Comparison of ENCODE assay signal across 10 mouse cellular contexts in the genomic region with DNA sequence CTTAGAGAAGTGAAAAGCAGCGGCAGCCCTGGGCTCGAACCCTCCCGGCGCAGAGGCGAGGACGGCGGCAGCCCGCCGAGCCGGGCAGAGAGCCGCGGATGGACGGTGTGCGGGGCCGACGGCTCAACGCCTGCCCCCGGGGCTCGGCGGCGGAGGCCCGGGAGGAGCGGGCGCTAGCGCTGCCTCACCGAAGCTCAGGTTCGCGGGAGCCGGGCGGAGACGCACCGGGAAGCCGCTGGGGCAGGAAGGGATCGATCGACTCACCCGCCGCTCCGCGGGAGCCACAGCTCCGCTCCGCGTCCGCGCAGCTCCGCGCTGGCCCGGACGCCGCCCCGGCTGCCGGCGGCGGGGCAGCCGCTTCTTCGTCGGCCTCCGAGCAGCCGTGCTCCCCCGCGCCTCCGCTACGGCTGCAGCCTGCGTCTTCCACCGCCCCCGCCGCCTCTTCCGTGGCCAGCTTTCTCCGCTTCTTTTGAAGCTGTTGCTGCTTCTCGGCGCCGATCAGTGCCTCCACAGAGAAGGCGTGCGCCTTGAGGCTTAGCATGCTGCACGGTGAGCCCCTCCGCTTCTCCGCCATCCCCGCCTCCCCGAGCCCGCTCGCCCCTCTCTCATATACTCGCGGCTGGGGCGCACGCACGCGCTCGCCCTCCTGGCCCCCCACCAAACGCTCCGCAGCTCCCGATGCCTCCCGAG. TPM values are rescaled to one million over a fixed set of nuclear protein-coding genes. Genes with fewer than 3 reads are reported as not detected.
DNase-seq lines count a peak whose midpoint lies in the region; ATAC-seq and TF ChIP-seq lines count a peak whose summit lies in the region.
"Had no signal": no experiment of that assay in that cellular context is flagged by ENCODE, and none has a peak within 500 bp of the region (broad histone marks: within the 10 kb centered on the region; RNA-seq: fewer than 3 reads in every experiment).

No protein-coding gene starts in this region.

- peak overlapping the region; percentile 62 for H3K4me2 ChIP-seq in heart, embryonic 16.5 days (ENCODE audit: low read depth, low read length)

- H3K36me3 ChIP-seq in heart, adult 2 months (ENCODE audit: control insufficient read depth, insufficient read depth, low read length) = no peaks in the 10 kb centered on the region; the same call in 1 of the 2 replicates
- no peaks in the 10 kb centered on the region for H3K36me3 ChIP-seq in heart, embryonic 16.5 days (ENCODE audit: control insufficient read depth, insufficient read depth)

- TF ChIP-seq CTCF in heart, adult 2 months (IDR thresholded peaks at IDR 0.05) = no peak
- TF ChIP-seq CTCF in cortical plate, adult 2 months (IDR thresholded peaks at IDR 0.05; ENCODE audit: extremely low read depth, insufficient read depth, low read length) = no peak

- no peak for TF ChIP-seq EP300 in heart, adult 2 months (IDR thresholded peaks at IDR 0.05; ENCODE audit: insufficient read depth, low read depth, low read length)

- TF ChIP-seq POLR2A in heart, adult 2 months (IDR thresholded peaks at IDR 0.05; ENCODE audit: insufficient read depth, low read depth, low read length) = no peak
- no peak for TF ChIP-seq POLR2A in cortical plate, adult 2 months (IDR thresholded peaks at IDR 0.05; ENCODE audit: extremely low read depth, insufficient read depth, low read length)

- under 1% methylated on average over 91 of the region's 91 CpGs for WGBS in heart, adult 2 months
- under 1% methylated on average over 79 of the region's 91 CpGs for WGBS in heart, embryonic 16.5 days

- intact Hi-C loops in heart, adult 2 months (cut with DNase I) = loop anchor here (10.0 kb wide), 2 partner anchors 114 to 344 kb away; no protein-coding TSS in a partner anchor

- peaks cover 18% of the 10 kb centered on the region for H3K27me3 ChIP-seq in heart, adult 2 months (ENCODE audit: control insufficient read depth, insufficient read depth, low read length)
- peaks cover 38% of the 10 kb centered on the region for H3K27me3 ChIP-seq in heart, embryonic 16.5 days (ENCODE audit: control insufficient read depth, insufficient read depth, low read length)

- H3K4me3 ChIP-seq in heart, adult 2 months = peak overlapping the region; percentile 56
- H3K4me3 ChIP-seq in cortical plate, adult 2 months (ENCODE audit: insufficient read depth, low read length) = peak overlapping the region; percentile 16; the same call in 1 of the 2 replicates
- peak overlapping the region; percentile 76 for H3K4me3 ChIP-seq in heart, embryonic 16.5 days (ENCODE audit: low read length)

- peak; percentile 57 to 72 for DNase-seq in heart, adult 2 months
- no peak for DNase-seq in heart, adult 8-10 months (ENCODE audit: low spot score)
- DNase-seq in 3T3-L1 (ENCODE audit: low read depth, low spot score) = peak; percentile 43
- peak; percentile 17 for DNase-seq in liver
- DNase-seq in retina, postnatal 1 day = peak; percentile 66

- H3K9me3 ChIP-seq in heart, embryonic 16.5 days (replicated peaks; ENCODE audit: control insufficient read depth, low read length) = no peaks in the 10 kb centered on the region

- peak overlapping the region; percentile 83 for H3K9ac ChIP-seq in heart, adult 2 months (ENCODE audit: low read depth, low read length)
- peak overlapping the region; percentile 91 for H3K9ac ChIP-seq in heart, embryonic 16.5 days (ENCODE audit: low read length)

- peak; percentile 38 for ATAC-seq in heart, embryonic 16.5 days (replicated peaks; ENCODE audit: extremely low read depth, insufficient read depth, low FRiP score)
- ATAC-seq in CD4-positive, CD25-positive, alpha-beta regulatory T cell, adult 4 months = no peak

- peak overlapping the region; percentile 73 for H3K27ac ChIP-seq in heart, adult 2 months
- no peak overlapping the region for H3K27ac ChIP-seq in cortical plate, adult 2 months (ENCODE audit: insufficient read depth, low read length)
- H3K27ac ChIP-seq in heart, embryonic 16.5 days (ENCODE audit: low read length) = peak overlapping the region; percentile 85

- H3K79me2 ChIP-seq in heart, adult 2 months (replicated peaks; ENCODE audit: control insufficient read depth, insufficient read depth, low read length) = no peaks in the 10 kb centered on the region

- no peaks in the 10 kb centered on the region for H3K4me1 ChIP-seq in heart, adult 2 months (ENCODE audit: control insufficient read depth, insufficient read depth, low read length)
- no peaks in the 10 kb centered on the region for H3K4me1 ChIP-seq in cortical plate, adult 2 months (ENCODE audit: control insufficient read depth, insufficient read depth, low read length)
- H3K4me1 ChIP-seq in heart, embryonic 16.5 days (ENCODE audit: control insufficient read depth, insufficient read depth, low read length) = 0 out of 2 replicates have a peak, but pooled peaks cover 2% of the 10 kb centered on the region

RNA-seq across cellular contexts. Expression of a gene that starts 0.6 kb away (rescaled TPM):
- 1 to 10 TPM; 4.0 to 4.4 TPM for total RNA-seq in heart, adult 2 months (2021)
- 1.9 and 3.0 TPM in 2 replicates for polyA plus RNA-seq in heart, adult 2 months (2012; rRNA removed)
- 1 to 10 TPM; 3.7 to 5.0 (median 4.1) TPM for total RNA-seq in heart, adult 8-10 months (2022)
- polyA plus RNA-seq in cortical plate, adult 2 months (2012; rRNA removed) = 1.7 and 1.8 TPM in 2 replicates
- polyA plus RNA-seq in heart, embryonic 16.5 days (2015; fragmentation: Nextera tagmentation; extraction: Ambion mirVana) = 7.5 and 8.4 TPM in 2 replicates
- polyA plus RNA-seq in CD4-positive, CD25-positive, alpha-beta regulatory T cell, adult 4 months (2017; shearing (Covaris generic)) = not detected
- total RNA-seq: hematopoietic stem cell, adult 5-6 weeks; MEL had no signal

Comparison
In these comparisons a context has a peak if more than half of its experiments do, and no peak if none do; other contexts are left out.
1. H3K4me3 ChIP-seq: peak in every context shown above with its lines; median percentile 76 in heart, embryonic 16.5 days; 56 in heart, adult 2 months; 16 in cortical plate, adult 2 months.